In genomic region chr9:98973561-98973960, GRCm38 (mm10) we compare ENCODE assay signal across 10 mouse cellular contexts. TPM values are rescaled to one million over a fixed set of nuclear protein-coding genes. Genes with fewer than 3 reads are reported as not detected.
DNase-seq lines count a peak whose midpoint lies in the region; ATAC-seq and TF ChIP-seq lines count a peak whose summit lies in the region.
"Had no signal": no experiment of that assay in that cellular context is flagged by ENCODE, and none has a peak within 500 bp of the region (broad histone marks: within the 10 kb centered on the region; RNA-seq: fewer than 3 reads in every experiment).

No protein-coding gene starts in this region.

- WGBS in hindbrain, embryonic 13.5 days, result 4% methylated on average over 7 of the region's 7 CpGs
- 3% methylated on average over 7 of the region's 7 CpGs for WGBS in midbrain, embryonic 10.5 days

- intact Hi-C loops in gastrocnemius, adult 2 months (cut with DNase I), result no loop called here
- intact Hi-C loops in left cerebral cortex, postnatal 4 days (cut with DNase I), result loop anchor here (10.0 kb wide), 2 partner anchors 401 to 471 kb away; no protein-coding TSS in a partner anchor

- no peaks in the 10 kb centered on the region for H3K4me1 ChIP-seq in ES-Bruce4 (ENCODE audit: control insufficient read depth, insufficient read depth, low read length)
- H3K4me1 ChIP-seq in hindbrain, embryonic 13.5 days (replicated peaks), result peaks cover 7% of the 10 kb centered on the region
- peaks cover 12% of the 10 kb centered on the region for H3K4me1 ChIP-seq in midbrain, embryonic 10.5 days

- no peak for DNase-seq in gastrocnemius, adult 2 months
- DNase-seq in gastrocnemius, postnatal 25 days, result no peak
- no peak for DNase-seq in midbrain, embryonic 10.5 days (ENCODE audit: low spot score)
- no peak for DNase-seq in spleen, adult 18-20 months
- DNase-seq in left cerebral cortex, postnatal 4 days, result no peak
- no peak for DNase-seq in right cerebral cortex, postnatal 36 days (ENCODE audit: low spot score in 2 of 2)
- DNase-seq: kidney, adult 2 months had no signal

- no peak for TF ChIP-seq EP300 in ES-Bruce4 (IDR thresholded peaks at IDR 0.05; ENCODE audit: insufficient read depth, low read depth, low read length)

- peak overlapping the region; percentile 50; the same call in 1 of the 2 replicates for H3K9ac ChIP-seq in ES-Bruce4 (ENCODE audit: low read depth, poor library complexity, severe bottlenecking)
- H3K9ac ChIP-seq in hindbrain, embryonic 13.5 days, result no peak overlapping the region

- ATAC-seq in hindbrain, embryonic 13.5 days (ENCODE audit: low FRiP score), result no peak

- H3K27ac ChIP-seq in gastrocnemius, adult 2 months, result no peak overlapping the region
- H3K27ac ChIP-seq in ES-Bruce4 (ENCODE audit: insufficient read depth, low read length), result no peak overlapping the region
- no peak overlapping the region for H3K27ac ChIP-seq in hindbrain, embryonic 13.5 days
- H3K27ac ChIP-seq in midbrain, embryonic 10.5 days (replicated peaks), result no peak overlapping the region

- peaks cover 16% of the 10 kb centered on the region for H3K27me3 ChIP-seq in ES-Bruce4 (ENCODE audit: control insufficient read depth, insufficient read depth, low read length, poor library complexity, severe bottlenecking)
- H3K27me3 ChIP-seq in hindbrain, embryonic 13.5 days, result peaks cover 95% of the 10 kb centered on the region
- peaks cover 94% of the 10 kb centered on the region for H3K27me3 ChIP-seq in midbrain, embryonic 10.5 days (ENCODE audit: low read depth, poor library complexity, severe bottlenecking)

- no peaks in the 10 kb centered on the region for H3K36me3 ChIP-seq in ES-Bruce4 (ENCODE audit: control insufficient read depth, insufficient read depth, low read length, poor library complexity, severe bottlenecking)
- no peaks in the 10 kb centered on the region for H3K36me3 ChIP-seq in hindbrain, embryonic 13.5 days
- H3K36me3 ChIP-seq in midbrain, embryonic 10.5 days, result no peaks in the 10 kb centered on the region

- peak overlapping the region; percentile 65 for H3K4me3 ChIP-seq in gastrocnemius, adult 2 months
- H3K4me3 ChIP-seq in ES-Bruce4 (ENCODE audit: low read depth, low read length), result peak overlapping the region; percentile 43
- peak overlapping the region; percentile 31 for H3K4me3 ChIP-seq in hindbrain, embryonic 13.5 days
- peak overlapping the region; percentile 56 for H3K4me3 ChIP-seq in midbrain, embryonic 10.5 days

- no peak for TF ChIP-seq CTCF in gastrocnemius, adult 2 months (IDR thresholded peaks at IDR 0.05)
- TF ChIP-seq CTCF in ES-Bruce4 (IDR thresholded peaks at IDR 0.05; ENCODE audit: low read depth, low read length), result no peak

- H3K4me2 ChIP-seq in hindbrain, embryonic 13.5 days, result peak overlapping the region; percentile 54

- H3K9me3 ChIP-seq in ES-Bruce4 (replicated peaks; ENCODE audit: control insufficient read depth, insufficient read depth, low read length, poor library complexity, severe bottlenecking), result peaks cover 5% of the 10 kb centered on the region
- no peaks in the 10 kb centered on the region for H3K9me3 ChIP-seq in hindbrain, embryonic 13.5 days
- peaks cover 6% of the 10 kb centered on the region; the same call in 1 of the 2 replicates for H3K9me3 ChIP-seq in midbrain, embryonic 10.5 days (replicated peaks)

- no peak for TF ChIP-seq POLR2A in ES-Bruce4 (IDR thresholded peaks at IDR 0.05; ENCODE audit: insufficient read depth, low read length)

RNA-seq across cellular contexts. Expression of gene Faim, which starts 12.6 kb away (rescaled TPM):
- total RNA-seq in gastrocnemius, adult 2 months (2021), result 1 to 10 TPM; 1.8 to 2.3 TPM
- total RNA-seq in gastrocnemius, postnatal 25 days (2021), result 1 to 10 TPM; 2.2 to 2.9 TPM
- 35.4 and 35.6 TPM in 2 replicates for polyA plus RNA-seq in ES-Bruce4 (2011; ENCODE audit: insufficient read depth, insufficient read length, low read depth, missing spikeins)
- polyA plus RNA-seq in hindbrain, embryonic 13.5 days (2015; fragmentation: Nextera tagmentation; extraction: Ambion mirVana), result 111 and 117 TPM in 2 replicates
- polyA plus RNA-seq in midbrain, embryonic 10.5 days (2016; fragmentation: Nextera tagmentation; extraction: Ambion mirVana), result 73.5 and 81.5 TPM in 2 replicates
- total RNA-seq in left cerebral cortex, postnatal 4 days (2021), result 10 to 100 TPM; 41.6 to 43.9 TPM

RNA-seq across cellular contexts. Expression of gene Foxl2, which starts 18.5 kb away (rescaled TPM):
- not detected for total RNA-seq in gastrocnemius, adult 2 months (2021)
- total RNA-seq in gastrocnemius, postnatal 25 days (2021), result under 1 TPM in 1 of 2 experiments, not detected in 1; 0.27 TPM
- polyA plus RNA-seq in ES-Bruce4 (2011; ENCODE audit: insufficient read depth, insufficient read length, low read depth, missing spikeins), result 0.67 and 0.68 TPM in 2 replicates
- polyA plus RNA-seq in hindbrain, embryonic 13.5 days (2015; fragmentation: Nextera tagmentation; extraction: Ambion mirVana), result 0.61 TPM in 2 replicates
- polyA plus RNA-seq in midbrain, embryonic 10.5 days (2016; fragmentation: Nextera tagmentation; extraction: Ambion mirVana), result 3.5 and 4.1 TPM in 2 replicates
- total RNA-seq in left cerebral cortex, postnatal 4 days (2021), result 1 to 10 TPM; 1.6 to 2.4 TPM
- total RNA-seq: common myeloid progenitor, adult 5-6 weeks had no signal
- polyA plus RNA-seq: kidney, adult 2 months had no signal

Comparison
In these comparisons a context has a peak if more than half of its experiments do, and no peak if none do; other contexts are left out.
1. RNA of gene Faim, which starts 12.6 kb away (total RNA-seq): 41.6 to 43.9 TPM in left cerebral cortex, postnatal 4 days; 2.2 to 2.9 TPM in gastrocnemius, postnatal 25 days and 1.8 to 2.3 TPM in gastrocnemius, adult 2 months; every median in the first group is over 10 times any median in the second.
2. Peak in every context shown above with its lines, with median percentiles within 50 percentile points of each other: H3K4me3 ChIP-seq.